Mouse (Mus musculus): ENCODE data around the gene Dram1. TPM values are rescaled to one million over a fixed set of nuclear protein-coding genes. Genes with fewer than 3 reads are reported as not detected.
"Not testable (repeated sequence)": the region's sequence is repeated elsewhere in the genome, so short reads cannot be mapped to it uniquely, and the experiment has no call there.

Gene Dram1
- total RNA-seq, 2 experiments from 2014 or later = 1.1 to 1.5 TPM

DNA sequence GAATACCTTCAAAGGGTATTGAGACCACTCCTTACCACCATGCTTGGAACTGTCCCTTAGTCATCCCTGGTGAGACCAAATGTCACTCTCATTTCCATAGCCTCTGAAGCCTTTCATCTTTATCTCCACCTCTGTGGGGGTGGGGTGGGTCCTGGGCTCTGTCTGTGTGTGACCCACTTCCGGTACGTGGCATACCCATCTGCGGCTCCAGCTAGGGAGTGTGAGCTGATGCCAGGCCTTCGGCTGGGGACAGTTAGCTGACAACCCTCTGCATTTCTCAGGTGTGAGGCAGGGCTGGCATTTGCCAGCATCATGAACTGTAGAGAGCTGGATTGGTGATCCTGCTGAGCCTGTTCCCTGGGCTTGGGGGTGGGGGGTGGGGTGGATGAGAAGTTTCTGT lies 10.7 kb upstream of the Dram1 start:
- DNase-seq (ENCODE audit: extremely low spot score in 1 of 2, low spot score in 1 of 2) = no peak

GRCm38 (mm10) chr10:88386251-88386650 lies 7.4 kb upstream of the Dram1 start:
- no peak for DNase-seq (ENCODE audit: extremely low spot score in 1 of 2, low spot score in 1 of 2)

DNA sequence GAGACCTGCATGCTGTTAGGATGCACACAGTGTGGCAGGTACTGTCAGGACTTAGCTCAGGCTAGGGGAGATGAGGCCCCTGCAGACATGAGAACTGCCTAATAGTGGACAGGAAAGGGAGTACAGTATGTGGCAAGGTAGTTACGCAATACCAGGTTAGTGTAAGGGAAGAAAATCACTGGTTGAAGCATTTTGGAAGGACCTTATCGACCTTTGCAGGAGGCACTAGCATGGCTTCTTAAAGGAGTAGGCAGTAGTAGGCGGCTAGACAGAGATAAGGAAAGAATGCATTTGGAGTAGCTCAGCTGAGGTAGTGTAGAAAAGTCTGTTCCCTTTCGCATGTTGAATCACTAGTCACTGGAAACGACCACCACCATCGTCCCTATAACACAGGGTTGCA lies 6.9 kb upstream of the Dram1 start:
- no peak for DNase-seq (ENCODE audit: extremely low spot score in 1 of 2, low spot score in 1 of 2)

- DNase-seq (ENCODE audit: extremely low spot score in 1 of 2, low spot score in 1 of 2) = no peak
These were observed 6.4 kb upstream of the Dram1 start for GRCm38 (mm10) chr10:88385290-88385689.

GRCm38 (mm10) chr10:88384081-88384480 lies 5.2 kb upstream of the Dram1 start:
- no peak for DNase-seq (ENCODE audit: extremely low spot score in 1 of 2, low spot score in 1 of 2)

DNA sequence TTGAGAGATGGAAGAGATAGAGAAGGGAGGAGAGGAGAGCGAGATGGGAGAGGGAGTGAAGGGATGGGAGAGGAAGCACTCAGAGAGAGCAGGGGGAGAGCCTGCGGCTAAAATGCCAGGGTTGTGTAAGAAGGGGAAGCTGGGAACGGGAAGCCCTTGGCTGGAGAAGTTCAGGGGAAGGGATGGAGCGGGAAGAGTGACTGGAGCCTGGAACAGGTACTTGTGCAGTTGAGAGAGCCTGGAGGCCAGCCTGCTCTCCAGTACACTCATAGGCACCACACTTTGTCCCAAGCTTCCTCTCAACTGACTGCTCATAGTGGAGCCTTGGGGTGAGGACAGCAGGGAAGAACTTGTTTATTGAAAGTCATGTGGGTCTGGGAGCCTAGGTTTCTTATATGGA lies 4.6 kb upstream of the Dram1 start:
- DNase-seq (ENCODE audit: extremely low spot score in 1 of 2, low spot score in 1 of 2) = no peak

GRCm38 (mm10) chr10:88382009-88382408 lies 3.1 kb upstream of the Dram1 start:
- no peak for DNase-seq (ENCODE audit: extremely low spot score in 1 of 2, low spot score in 1 of 2)

DNA sequence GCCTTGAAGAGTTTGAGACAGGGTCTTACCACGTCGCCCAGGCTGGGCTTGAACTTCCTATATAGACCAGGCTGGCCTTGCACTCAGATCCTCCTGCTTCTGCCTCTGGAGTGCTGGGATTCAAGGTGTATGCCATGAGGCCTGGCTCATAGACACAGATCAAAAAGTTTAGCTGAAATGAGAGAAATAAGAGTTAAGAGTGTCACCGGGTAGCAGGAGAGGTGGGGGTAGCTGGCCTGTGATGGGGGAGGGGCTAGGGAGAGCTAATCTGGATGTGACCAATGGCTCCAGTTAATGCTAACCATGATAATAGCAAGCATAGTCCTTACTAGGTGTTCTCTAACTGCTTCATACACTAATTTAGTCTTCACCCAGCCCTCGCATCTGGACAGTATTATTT lies 2.4 kb upstream of the Dram1 start:
- DNase-seq (ENCODE audit: extremely low spot score in 1 of 2, low spot score in 1 of 2) = no peak

- no peak for DNase-seq (ENCODE audit: extremely low spot score in 1 of 2, low spot score in 1 of 2)
These were observed 1.7 kb upstream of the Dram1 start for GRCm38 (mm10) chr10:88380430-88381060.

DNA sequence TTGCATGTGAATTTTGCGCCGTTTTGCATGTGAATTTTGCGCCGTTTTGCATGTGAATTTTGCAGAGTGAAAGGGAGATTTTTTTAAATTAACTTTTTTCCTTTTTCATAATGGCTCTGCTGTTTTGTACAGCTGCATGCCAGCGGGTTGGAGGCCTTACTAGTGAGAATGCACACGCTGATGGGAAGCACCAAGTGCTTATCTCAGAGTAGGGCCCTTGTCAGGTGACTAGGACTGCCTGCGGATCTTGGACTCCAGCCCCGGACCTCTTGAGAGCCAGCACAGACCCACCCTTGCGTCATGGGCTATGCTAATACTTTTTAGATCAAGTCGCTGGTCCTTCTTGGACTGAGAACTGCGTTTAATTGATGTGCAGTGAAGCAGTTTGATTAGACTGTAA lies 1.1 kb upstream of the Dram1 start:
- DNase-seq (ENCODE audit: extremely low spot score in 1 of 2, low spot score in 1 of 2) = no peak

DNA sequence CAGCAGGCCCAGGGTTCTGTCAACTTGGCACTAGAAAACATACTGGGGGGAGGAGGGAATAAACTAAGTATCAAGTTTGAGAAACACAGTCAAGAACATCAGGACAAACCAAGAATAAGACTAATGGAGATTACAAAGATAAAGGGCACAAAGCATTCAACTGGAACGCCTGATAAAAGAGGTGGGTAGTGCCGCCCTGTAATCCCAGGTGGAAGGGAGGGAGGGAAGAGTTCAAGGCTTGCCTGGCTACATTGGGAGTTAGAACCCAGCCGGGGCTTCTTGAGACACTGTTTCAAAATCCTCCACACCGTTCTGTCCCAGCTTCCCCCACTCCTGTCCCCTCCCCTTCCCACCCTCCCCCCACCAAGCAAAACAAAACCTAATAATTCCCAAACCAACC lies 1.2 kb downstream of the Dram1 start:
- no peak for DNase-seq (ENCODE audit: extremely low spot score in 1 of 2, low spot score in 1 of 2)

- DNase-seq (ENCODE audit: extremely low spot score in 1 of 2, low spot score in 1 of 2) = peak; percentile 91 to 99
These were observed 2.1 kb downstream of the Dram1 start for GRCm38 (mm10) chr10:88376770-88377169.

DNA sequence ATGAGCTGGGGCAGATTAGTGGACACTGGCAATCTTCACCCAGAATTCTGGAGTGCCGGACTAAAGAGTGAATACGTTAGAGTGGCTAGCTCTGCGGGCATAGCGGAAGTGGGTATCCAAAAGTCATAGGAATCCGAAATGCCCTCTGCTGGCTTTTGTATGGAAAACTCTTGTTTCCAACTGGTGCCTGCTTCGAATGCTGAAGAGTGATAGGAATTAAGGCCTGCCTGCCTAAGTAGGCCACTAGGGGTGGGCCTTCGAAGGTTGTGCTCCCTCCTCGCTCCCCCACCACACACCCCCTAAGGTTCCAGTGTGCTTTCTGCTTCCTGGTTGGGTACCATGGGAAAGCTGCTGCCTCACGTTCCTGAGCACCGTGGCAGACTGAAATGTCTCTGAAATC lies 3.9 kb downstream of the Dram1 start:
- no peak for DNase-seq (ENCODE audit: extremely low spot score in 1 of 2, low spot score in 1 of 2)

DNA sequence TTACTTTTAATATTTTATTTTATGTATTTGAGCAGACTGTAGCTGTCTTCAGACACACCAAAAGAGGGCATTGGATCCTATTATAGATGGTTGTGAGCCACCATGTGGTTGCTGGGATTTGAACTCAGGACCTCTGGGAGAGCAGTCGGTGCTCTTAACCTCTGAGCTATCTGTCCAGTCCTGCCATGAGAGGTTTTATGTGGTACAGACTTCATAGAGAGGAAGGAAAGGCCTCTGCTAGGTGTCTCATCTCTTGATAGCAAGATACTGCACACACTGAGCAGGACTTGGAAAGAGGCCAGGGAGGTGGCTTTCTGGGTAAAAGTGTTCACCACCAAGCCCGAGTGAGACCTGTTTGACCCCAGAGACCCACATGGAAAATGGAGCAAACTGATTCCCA lies 5.9 kb downstream of the Dram1 start:
- DNase-seq (ENCODE audit: extremely low spot score in 1 of 2, low spot score in 1 of 2) = not testable (repeated sequence)

DNA sequence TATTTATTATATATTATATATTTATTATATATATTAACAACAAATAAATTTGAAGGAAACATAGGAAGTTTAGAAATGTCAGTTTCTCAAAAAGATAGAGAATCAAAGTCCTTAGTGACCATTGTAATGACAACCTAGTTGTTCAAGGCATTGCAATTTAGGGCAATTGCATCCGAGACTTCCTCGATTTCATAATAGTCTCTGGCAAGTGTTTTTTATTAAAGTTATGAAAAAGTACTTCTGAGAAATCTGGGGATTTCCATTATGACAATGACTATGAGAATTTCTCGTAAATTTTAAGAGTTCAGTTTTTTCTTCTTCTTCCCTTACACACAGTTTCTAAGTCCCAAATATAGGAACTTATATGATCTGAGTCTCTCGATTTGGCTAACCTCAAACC lies 6.4 kb downstream of the Dram1 start:
- no peak for DNase-seq (ENCODE audit: extremely low spot score in 1 of 2, low spot score in 1 of 2)

GRCm38 (mm10) chr10:88371793-88372192 lies 7.1 kb downstream of the Dram1 start:
- DNase-seq (ENCODE audit: extremely low spot score in 1 of 2, low spot score in 1 of 2) = no peak

DNA sequence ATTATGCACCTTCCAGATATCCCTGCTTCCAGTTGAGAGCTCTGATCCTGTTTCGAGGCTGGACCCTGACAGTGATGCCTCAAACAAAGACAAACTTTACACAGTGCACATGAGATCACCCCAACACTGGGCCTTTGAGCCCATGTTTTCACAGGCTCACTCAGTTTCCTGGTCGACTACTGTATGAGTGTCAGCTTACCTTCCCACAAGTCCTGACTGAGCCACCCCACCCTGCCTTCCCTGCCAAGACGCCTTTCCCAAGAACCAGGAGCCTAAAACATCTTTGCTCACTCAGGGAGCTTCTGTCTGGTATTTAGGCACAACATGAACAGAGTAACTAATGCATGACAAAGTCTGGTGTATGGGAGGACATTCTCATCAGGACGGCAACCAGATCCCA lies 9.6 kb downstream of the Dram1 start:
- no peak for DNase-seq (ENCODE audit: extremely low spot score in 1 of 2, low spot score in 1 of 2)

- no peak for DNase-seq (ENCODE audit: extremely low spot score in 1 of 2, low spot score in 1 of 2)
These were observed 14.7 kb downstream of the Dram1 start for GRCm38 (mm10) chr10:88364221-88364620.

GRCm38 (mm10) chr10:88362218-88362617 lies 16.7 kb downstream of the Dram1 start:
- no peak for DNase-seq (ENCODE audit: extremely low spot score in 1 of 2, low spot score in 1 of 2)

GRCm38 (mm10) chr10:88356983-88357559 lies 21.8 kb downstream of the Dram1 start:
- DNase-seq (ENCODE audit: extremely low spot score in 1 of 2, low spot score in 1 of 2) = peak; percentile 40 to 42

DNA sequence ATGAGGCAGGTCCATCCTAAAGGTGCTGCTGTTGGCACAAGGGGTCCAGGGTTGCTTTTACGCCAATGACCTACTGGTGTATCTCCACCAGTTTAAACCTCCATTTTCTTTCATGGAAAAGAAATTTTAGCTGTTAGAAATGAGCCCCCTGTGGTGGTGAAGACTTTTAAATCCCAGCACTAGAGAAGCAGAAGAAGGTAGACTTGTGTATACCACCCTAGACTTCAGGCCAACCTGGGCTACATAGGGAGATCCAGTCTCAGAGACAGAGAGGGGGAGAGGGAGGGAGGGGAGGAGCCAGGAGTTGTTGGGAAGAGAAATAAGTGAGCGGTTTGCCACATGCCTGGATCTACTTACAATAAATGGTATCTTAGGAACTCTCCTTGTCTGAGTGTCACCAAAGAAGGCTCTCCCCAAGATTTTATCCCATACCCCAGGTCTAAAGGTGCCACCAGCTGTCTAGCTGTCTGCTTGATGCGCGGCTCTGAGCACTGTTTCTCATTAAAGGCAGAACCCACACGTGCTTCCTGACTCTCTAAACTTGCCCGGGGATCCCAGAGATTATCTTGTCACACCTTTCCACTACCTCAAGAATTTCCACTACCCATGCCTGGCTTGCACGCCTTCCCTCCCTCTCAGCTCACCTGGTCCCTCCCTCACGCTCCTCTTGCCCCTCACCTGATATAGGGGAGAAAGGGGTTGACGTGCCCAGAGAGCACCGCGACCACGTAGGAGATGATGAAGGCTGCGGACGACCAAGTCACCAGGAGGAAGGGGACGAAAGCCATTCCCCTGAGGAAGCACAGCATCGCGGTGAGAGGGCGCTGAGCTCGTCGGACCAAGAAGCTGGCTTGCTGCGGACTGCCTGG lies 22.5 kb downstream of the Dram1 start:
- DNase-seq (ENCODE audit: extremely low spot score in 1 of 2, low spot score in 1 of 2) = no peak

DNA sequence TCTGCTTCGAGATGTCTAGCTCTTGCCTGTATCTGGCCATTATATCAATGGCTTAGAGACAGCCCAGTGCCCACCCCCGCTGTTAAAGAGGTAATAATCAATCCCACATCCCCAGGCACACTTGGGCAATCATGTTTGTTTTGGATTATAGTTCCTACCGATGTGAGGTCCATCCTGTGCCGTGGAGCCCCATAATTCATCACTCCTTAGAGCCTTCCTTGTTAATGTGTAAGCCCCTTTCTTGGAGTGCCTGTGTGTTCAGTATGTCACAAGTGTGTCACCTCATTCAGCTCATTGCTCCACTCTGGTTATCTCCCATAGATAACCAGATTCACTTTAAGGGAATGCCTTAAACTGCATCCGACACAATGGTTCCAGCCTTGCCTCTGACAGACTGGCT lies 24.3 kb downstream of the Dram1 start:
- DNase-seq (ENCODE audit: extremely low spot score in 1 of 2, low spot score in 1 of 2) = no peak
